Mouse (Mus musculus): Measurements from ENCODE around the gene Cox20. TPM values are rescaled to one million over a fixed set of nuclear protein-coding genes. Genes with fewer than 3 reads are reported as not detected.
"Not testable (repeated sequence)": the region's sequence is repeated elsewhere in the genome, so short reads cannot be mapped to it uniquely, and the experiment has no call there.

Gene Cox20
- polyA plus RNA-seq (2015; fragmentation: Nextera tagmentation; extraction: Ambion mirVana), result 134 and 137 TPM in 2 replicates

DNA sequence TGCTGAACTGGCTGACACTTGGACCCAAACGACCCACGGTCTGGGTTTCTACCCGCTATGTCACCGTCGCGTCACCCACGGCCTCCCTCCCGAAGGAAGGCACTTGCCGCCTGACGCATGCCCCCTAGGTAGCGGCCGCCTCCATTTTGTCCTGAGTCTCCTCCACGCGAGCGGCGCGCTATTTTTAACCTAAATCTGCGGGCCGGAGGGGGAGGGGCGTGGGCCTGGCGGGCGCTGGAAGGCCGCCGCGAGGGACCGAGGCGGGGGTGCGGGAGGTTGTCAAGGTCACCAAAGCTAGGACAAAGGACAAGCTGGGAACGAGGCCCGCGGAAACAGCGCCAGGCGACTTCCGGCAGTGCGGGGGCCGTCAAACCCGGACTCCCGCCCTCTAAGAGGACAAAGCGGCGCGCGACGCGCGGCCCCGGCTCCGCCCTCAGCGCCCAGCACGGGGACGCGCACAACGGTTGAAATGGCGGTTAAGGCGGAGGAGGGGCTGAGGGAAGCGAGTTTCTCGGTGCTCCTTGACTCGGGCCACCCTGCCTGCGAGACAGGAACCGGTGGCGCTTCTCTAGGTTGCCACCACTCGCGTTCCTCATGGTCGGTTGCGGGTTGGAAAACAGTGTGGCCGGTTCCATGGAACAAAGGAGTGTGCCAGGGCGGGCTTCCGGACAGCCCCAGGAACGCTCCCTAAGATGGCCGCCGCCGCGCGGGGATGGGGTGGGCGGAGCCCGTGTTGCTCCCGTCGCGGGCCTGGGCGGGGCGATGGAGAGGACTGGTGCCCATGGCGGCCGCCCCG, at the start of gene Cox20:
Gene Cox20, plus strand, starts transcription at position 742 of the 796 bp plus-strand sequence.
- Histone ChIP-seq H3K36me3 (peaks cover 11% of the 10 kb centered on the region), H3K4me2 (peak within 1 kb of the TSS; percentile 55), H3K4me1 (peaks cover 5% of the 10 kb centered on the region; the same call in 1 of the 2 replicates), H3K27me3 (replicated peaks) (no peaks in the 10 kb centered on the region), H3K9ac (peak within 1 kb of the TSS; percentile 69), H3K27ac (peak within 1 kb of the TSS; percentile 100), H3K9me3 (no peaks in the 10 kb centered on the region), H3K4me3 (replicated peaks) (peak within 1 kb of the TSS; percentile 65)
- peak; percentile 94 for ATAC-seq (ENCODE audit: insufficient read depth, low FRiP score, low read depth)
- under 1% methylated on average over 83 of the region's 83 CpGs for WGBS

DNA sequence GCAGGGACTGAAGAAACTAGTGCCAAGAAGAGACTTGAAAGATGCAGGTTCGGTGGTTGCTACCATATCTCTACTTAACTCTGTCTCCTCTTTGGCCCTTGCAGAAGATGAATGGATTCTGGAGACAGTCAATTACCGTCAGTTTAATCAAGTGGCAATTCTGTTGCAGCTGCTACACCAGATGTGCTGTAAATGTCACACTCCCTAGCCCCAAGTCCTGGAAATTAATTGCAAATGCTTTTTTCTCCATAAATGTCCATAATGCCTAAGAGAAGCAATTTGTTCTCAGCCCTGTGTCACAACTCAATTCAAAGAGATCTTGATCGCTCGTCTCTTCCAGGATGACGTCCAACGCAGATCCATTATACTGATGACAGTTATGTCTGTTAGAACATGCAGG, 48.3 kb upstream of the Cox20 start:
- H3K4me2 ChIP-seq, result no peak overlapping the region
- ATAC-seq (ENCODE audit: insufficient read depth, low FRiP score, low read depth), result no peak
- H3K27ac ChIP-seq, result no peak overlapping the region
- no peak overlapping the region for H3K4me3 ChIP-seq (replicated peaks)
- H3K27me3 ChIP-seq (replicated peaks), result no peaks in the 10 kb centered on the region
- H3K9ac ChIP-seq, result no peak overlapping the region
- no peaks in the 10 kb centered on the region for H3K4me1 ChIP-seq
- H3K36me3 ChIP-seq, result no peaks in the 10 kb centered on the region
- no peaks in the 10 kb centered on the region for H3K9me3 ChIP-seq
- 57% methylated on average over 6 of the region's 6 CpGs for WGBS

DNA sequence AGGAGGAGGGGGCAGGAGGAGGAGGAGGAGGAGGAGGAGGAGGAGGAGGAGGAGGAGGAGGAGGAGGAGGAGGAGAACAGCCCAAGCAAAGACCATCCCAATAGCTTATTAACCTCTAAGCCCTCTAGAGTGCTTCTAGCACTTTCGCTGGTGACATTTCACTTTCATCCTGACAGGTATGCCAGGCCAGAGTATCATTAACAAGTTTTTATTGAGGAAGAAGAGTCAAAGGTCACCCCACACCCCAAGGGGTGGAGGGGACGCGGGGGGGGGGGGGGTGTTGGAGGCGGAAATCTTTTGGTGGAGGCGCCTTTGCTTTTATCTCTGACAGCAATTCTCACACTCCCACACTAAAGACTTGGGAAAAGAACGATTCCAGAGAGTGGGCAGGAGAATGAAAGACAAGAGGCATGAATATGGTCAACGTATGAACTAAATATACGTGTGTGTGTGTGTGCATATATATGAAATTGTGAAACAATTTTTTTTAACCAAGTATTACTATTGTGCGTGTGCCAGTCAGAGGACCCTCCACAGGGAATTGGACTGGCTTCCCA, 43.7 kb upstream of the Cox20 start:
- Histone ChIP-seq H3K4me3 (replicated peaks) (peak overlapping the region; percentile 64), H3K27ac (no peak overlapping the region), H3K36me3 (no peaks in the 10 kb centered on the region), H3K4me1 (no peaks in the 10 kb centered on the region), H3K9ac (no peak overlapping the region), H3K4me2 (peak overlapping the region; percentile 89), H3K9me3 (no peaks in the 10 kb centered on the region), H3K27me3 (replicated peaks) (no peaks in the 10 kb centered on the region)
- WGBS, result 35% methylated on average over 9 of the region's 9 CpGs
- ATAC-seq (ENCODE audit: insufficient read depth, low FRiP score, low read depth), result no peak

DNA sequence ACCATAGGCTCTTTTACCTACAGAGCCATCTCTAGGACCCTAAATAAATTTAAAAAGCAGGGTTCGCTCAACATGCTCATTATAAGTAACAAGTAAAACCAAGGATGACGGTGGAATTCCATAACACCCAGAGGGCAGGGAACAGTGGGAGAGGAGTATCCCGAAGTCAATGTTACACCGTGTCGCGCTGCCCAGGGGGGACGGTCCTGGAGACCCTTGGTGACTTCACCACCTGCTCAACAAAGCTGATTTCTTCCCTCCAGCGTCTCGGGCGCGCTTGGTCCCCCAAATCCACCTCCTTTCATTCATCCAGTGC, 43.2 kb upstream of the Cox20 start:
- H3K27ac ChIP-seq, result no peak overlapping the region
- WGBS, result 10% methylated on average over 11 of the region's 11 CpGs

DNA sequence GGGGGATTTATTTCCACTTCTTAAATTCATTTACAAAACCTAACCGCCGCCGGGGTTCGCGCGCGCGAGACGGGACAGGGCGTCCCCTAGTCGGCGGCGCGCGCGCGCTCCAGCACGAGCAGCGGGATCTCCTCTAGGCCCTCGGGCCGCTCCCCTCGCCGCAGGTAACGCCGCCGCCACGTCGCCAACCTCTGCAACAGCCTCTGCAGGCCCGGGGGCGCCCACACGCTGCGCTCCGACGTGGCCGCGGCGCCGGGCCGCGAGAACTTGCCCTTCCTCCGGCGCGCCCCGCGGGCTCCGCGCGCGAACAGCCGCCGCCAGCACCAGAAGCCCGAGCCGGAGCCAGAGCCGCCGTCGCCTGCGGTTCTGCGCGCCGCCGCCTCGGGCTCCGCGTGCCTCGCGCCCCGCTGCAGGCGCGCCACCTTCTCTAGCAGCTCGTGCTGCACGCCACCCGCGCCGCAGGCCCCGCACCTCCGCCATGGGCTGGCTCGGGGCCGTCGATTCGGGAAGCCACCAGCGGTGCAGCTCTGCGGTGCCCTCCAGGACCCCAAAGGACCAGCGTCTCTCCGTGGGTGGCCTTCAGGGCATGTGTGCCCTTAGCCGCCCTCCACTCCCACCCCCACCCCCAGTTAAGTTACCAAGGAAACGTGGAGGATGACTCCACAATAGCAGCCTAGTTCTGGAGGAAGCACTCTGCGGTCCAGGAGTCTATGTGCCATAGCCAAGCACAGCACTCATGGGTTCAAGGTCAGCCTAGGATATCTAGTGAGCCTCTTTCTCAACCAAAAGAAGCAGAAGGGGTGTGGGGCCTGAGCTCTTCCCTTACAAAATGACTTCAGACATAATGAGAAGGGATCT, 42.6 kb upstream of the Cox20 start:
- H3K4me1 ChIP-seq, result no peaks in the 10 kb centered on the region
- no peaks in the 10 kb centered on the region for H3K36me3 ChIP-seq
- peak overlapping the region; percentile 64 for H3K4me3 ChIP-seq (replicated peaks)
- peak overlapping the region; percentile 89 for H3K4me2 ChIP-seq
- WGBS, result under 1% methylated on average over 87 of the region's 87 CpGs
- peak overlapping the region; percentile 55 for H3K9ac ChIP-seq
- no peaks in the 10 kb centered on the region for H3K9me3 ChIP-seq
- H3K27ac ChIP-seq, result peak overlapping the region; percentile 67
- ATAC-seq (ENCODE audit: insufficient read depth, low FRiP score, low read depth), result peak; percentile 88
- H3K27me3 ChIP-seq (replicated peaks), result no peaks in the 10 kb centered on the region

More for the DNA sequence above, 43.2 kb upstream of the Cox20 start:
- Histone ChIP-seq H3K4me1 (no peaks in the 10 kb centered on the region), H3K4me2 (peak overlapping the region; percentile 89), H3K36me3 (no peaks in the 10 kb centered on the region), H3K9ac (peak overlapping the region; percentile 55; the same call in 1 of the 2 replicates), H3K27me3 (replicated peaks) (no peaks in the 10 kb centered on the region), H3K9me3 (no peaks in the 10 kb centered on the region), H3K4me3 (replicated peaks) (peak overlapping the region; percentile 64)
- no peak for ATAC-seq (ENCODE audit: insufficient read depth, low FRiP score, low read depth)

DNA sequence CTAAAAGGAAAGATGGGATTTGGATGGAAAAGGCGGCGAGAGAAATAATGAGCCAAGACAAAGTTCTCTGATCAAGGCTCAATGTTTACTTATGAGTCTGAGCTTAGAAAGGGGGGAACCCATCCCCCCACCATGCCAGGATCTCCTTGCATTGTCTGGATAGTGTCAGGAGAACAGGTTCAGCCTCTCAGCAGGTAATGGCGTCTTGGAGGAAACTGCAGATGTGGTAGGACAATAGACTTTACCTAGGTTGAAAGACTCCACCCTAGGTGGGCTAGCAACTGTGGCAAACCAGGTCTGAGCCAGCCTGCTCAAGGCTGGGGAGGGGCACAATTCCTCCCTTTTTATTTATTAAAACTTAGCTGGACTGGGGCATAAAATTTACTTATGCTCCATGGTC, 35.6 kb upstream of the Cox20 start:
- not testable (repeated sequence) for H3K4me1 ChIP-seq; H3K27me3 ChIP-seq (replicated peaks); H3K36me3 ChIP-seq; H3K27ac ChIP-seq; H3K9ac ChIP-seq; ATAC-seq (ENCODE audit: insufficient read depth, low FRiP score, low read depth); H3K9me3 ChIP-seq; H3K4me2 ChIP-seq; H3K4me3 ChIP-seq (replicated peaks)
- 89% methylated on average over 3 of the region's 3 CpGs for WGBS

DNA sequence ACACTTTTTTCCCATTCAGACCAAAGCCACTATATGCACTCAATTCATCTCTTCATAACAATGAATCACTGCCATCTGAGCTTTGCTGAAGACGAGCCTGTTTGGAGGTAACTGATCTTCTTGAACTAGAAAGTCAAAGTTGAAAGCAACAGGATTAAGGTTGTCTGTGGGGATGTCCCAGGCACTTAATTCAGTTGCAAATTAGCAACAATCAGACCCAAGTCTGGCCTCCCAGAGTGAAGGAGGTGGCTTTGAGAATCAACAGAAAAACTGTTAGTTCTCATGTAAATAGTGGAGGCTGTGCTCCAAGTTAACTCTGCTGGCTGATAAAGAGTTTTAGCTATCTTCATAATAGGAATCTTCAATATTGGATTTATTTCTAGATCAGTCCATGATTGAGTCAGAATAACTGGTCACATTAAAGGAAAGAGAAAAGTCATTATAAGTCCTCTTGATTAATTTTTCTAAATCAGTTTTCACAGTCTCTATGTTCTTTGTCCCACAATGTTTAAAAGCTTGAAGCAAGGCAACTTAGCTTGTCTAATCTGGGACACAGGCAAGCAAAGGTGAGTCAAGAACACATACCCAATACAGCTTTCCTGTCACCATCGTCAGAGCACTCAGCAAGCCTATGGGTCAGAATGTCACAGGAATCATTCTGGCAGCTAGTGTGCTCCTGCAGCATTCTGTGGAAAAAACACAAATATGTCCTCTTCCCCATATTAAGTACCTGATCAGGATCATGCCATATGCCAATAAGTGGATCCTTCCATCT, 34.8 kb upstream of the Cox20 start:
- H3K36me3 ChIP-seq, result no peaks in the 10 kb centered on the region
- H3K27ac ChIP-seq, result no peak overlapping the region
- H3K4me3 ChIP-seq (replicated peaks), result no peak overlapping the region
- no peak overlapping the region for H3K4me2 ChIP-seq
- no peaks in the 10 kb centered on the region for H3K27me3 ChIP-seq (replicated peaks)
- no peak overlapping the region for H3K9ac ChIP-seq
- ATAC-seq (ENCODE audit: insufficient read depth, low FRiP score, low read depth), result no peak
- H3K4me1 ChIP-seq, result no peaks in the 10 kb centered on the region
- 71% methylated on average over 2 of the region's 2 CpGs for WGBS
- no peaks in the 10 kb centered on the region for H3K9me3 ChIP-seq

DNA sequence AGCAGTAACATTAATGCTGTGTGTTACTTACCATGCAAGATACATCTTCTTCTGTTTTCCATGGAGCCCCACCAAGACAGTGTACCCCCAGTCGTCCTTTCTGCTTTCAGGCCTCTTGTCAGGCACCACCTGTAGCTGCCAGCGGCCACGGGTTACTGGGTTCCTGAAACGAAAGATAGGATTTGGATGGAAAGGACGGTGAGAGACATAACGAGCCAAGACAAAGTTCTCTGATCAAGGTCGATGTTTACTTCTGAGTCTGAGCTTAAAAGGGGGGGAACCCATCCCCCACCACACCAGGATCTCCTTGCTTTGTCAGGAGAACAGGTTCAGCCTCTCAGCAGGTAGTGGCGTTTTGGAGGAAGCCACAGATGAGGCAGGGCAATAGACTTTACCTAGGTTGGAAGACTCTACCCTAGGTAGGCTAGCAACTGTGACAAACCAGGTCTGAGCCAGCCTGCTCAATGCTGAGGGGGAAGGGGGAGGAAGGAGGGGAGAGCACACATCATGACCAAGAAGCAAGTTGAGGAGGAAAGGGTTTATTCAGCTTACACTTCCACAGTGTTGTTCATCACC, 31.2 kb upstream of the Cox20 start:
- no peaks in the 10 kb centered on the region for H3K36me3 ChIP-seq
- H3K9me3 ChIP-seq, result no peaks in the 10 kb centered on the region
- no peak overlapping the region for H3K4me2 ChIP-seq
- no peaks in the 10 kb centered on the region for H3K4me1 ChIP-seq
- H3K27me3 ChIP-seq (replicated peaks), result no peaks in the 10 kb centered on the region
- no peak for ATAC-seq (ENCODE audit: insufficient read depth, low FRiP score, low read depth)
- H3K4me3 ChIP-seq (replicated peaks), result no peak overlapping the region
- no peak overlapping the region for H3K9ac ChIP-seq
- H3K27ac ChIP-seq, result no peak overlapping the region
- 62% methylated on average over 8 of the region's 8 CpGs for WGBS

DNA sequence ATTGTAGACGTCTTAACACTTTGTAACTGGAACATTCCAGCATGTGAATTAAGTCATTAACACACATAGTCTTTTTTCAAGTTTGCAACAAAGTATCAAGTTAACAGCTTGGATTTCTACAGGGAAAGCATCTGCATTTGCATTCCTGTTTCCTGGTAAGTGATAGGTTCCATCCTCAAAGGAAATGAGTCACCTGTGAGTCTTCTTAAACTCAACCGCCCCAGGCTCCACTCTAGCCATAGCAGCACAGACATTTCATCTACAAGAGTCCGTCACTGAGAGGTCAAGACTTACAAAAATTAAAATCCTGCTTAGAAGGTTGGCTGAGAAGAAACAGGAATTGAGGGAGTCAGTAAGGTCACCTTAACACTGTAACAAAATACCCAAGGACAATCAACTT, 27.2 kb upstream of the Cox20 start:
- Histone ChIP-seq H3K4me3 (replicated peaks) (no peak overlapping the region), H3K27ac (no peak overlapping the region), H3K9me3 (no peaks in the 10 kb centered on the region), H3K36me3 (no peaks in the 10 kb centered on the region), H3K4me1 (no peaks in the 10 kb centered on the region), H3K4me2 (no peak overlapping the region), H3K27me3 (replicated peaks) (no peaks in the 10 kb centered on the region), H3K9ac (no peak overlapping the region)
- WGBS, result 78% methylated on average over 3 of the region's 3 CpGs
- ATAC-seq (ENCODE audit: insufficient read depth, low FRiP score, low read depth), result no peak

DNA sequence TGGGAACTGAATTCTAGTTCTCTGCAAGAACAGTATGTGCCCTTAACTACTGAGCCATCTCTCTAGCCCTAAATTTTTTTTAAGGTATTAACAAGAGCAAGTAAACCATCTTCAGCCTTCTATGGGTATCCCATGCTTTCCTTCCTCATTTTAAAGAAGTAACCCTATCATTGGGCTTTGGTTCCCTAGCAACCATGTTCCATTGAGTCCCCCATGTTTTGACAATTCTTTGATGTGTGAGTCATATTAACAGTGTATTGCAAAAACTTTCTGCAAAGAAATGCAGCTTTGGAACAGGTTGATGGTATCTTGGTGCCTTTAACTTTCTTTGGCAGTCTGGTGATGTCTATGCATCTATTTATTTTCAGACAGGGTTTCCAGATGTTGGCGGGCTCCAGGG, 24.9 kb upstream of the Cox20 start:
- WGBS, result 93% methylated on average over 1 of the region's 1 CpGs
- H3K4me3 ChIP-seq (replicated peaks), result no peak overlapping the region
- no peaks in the 10 kb centered on the region for H3K9me3 ChIP-seq
- no peaks in the 10 kb centered on the region for H3K36me3 ChIP-seq
- ATAC-seq (ENCODE audit: insufficient read depth, low FRiP score, low read depth), result no peak
- H3K4me1 ChIP-seq, result no peaks in the 10 kb centered on the region
- no peaks in the 10 kb centered on the region for H3K27me3 ChIP-seq (replicated peaks)
- H3K9ac ChIP-seq, result no peak overlapping the region
- no peak overlapping the region for H3K27ac ChIP-seq
- no peak overlapping the region for H3K4me2 ChIP-seq

DNA sequence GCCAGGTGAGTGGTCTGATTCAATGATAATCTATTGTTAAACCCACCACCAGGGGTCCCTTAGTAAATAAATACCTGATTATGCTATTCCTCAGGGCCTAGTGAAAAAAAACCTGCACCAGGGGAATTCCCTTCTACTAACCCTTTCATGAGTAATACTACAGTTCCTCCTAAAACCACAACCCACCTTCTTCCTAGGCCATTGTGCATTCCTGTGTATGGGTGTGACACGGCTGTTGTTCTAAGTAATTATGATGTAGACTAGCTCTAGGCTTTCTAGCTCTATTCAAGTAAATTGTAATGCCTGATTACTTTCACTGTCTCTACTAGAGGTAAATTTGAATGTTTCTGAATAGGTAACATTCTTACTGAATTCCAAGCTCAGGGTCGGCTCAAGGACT, 17.7 kb upstream of the Cox20 start:
- H3K4me3 ChIP-seq (replicated peaks); H3K9me3 ChIP-seq; H3K36me3 ChIP-seq; H3K4me2 ChIP-seq; H3K9ac ChIP-seq; H3K4me1 ChIP-seq; ATAC-seq (ENCODE audit: insufficient read depth, low FRiP score, low read depth); H3K27ac ChIP-seq; H3K27me3 ChIP-seq (replicated peaks): not testable (repeated sequence)
- WGBS, result 87% methylated on average over 2 of the region's 2 CpGs
